Mouse (Mus musculus): ENCODE data around the gene Sf3b1.
A peak's percentile ranks its signal among the peaks of the same experiment; 100 is the strongest.

GRCm38 (mm10) chr1:55053005-55053404 is 25.7 kb upstream of the Sf3b1 start:
- peak; percentile 12; the same call in 1 of the 2 replicates for TF ChIP-seq CTCF (IDR thresholded peaks at IDR 0.05; ENCODE audit: low read depth)
- TF ChIP-seq EP300 (IDR thresholded peaks at IDR 0.05; ENCODE audit: low read depth), result peak; percentile 20
